Mouse (Mus musculus): Measurements from ENCODE around the gene Lmbr1l.

DNA sequence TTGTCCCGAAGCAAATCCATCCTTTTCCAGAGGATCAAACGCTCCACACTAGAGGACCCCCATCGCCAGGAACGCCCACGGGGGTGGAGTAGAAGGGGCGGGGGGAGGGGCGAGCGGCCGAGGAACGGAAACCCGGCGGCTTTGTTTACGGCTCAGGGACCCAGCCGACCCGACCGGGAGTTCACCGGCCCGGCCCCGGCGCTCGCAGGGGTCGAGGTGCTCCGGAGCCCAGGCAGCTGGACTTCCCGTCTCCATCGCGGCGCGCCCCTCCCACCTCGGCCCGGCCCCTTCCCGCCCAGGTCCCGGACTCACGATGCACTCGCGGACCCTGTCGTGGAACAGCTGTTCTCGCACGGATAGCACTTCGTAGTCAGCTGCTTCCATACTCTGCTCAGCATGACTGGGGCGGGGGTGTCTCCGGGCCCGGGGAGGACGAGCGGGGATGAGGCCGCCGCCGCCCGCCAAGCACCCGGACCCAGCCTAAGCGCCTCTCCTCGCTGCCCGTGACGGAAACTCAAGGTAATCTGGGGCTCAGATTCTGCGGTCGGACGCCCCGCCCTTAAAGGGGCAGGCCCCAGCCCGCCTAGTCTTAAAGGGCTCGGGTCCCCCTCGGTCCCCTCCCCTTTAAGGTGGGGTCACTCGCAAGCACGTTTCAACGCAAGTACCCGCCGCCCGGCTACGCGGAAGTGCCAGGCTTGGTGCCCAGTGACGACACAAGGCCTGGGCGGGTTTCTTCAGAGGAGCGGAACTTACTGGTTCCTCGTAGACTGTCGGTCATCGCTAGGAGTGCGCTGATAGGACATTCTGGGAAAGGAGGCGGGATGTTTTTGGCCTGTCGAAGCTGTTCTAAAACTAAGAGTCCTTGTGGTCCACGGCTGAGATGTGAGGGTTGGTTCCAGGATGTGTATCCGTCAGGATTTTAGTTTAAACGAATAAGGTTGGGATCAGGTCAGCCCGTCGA lies at the start of gene Lmbr1l:
- peak; percentile 83 for TF ChIP-seq POLR2A (IDR thresholded peaks at IDR 0.05; ENCODE audit: insufficient read length, low read depth)
- no peak for TF ChIP-seq MAX (IDR thresholded peaks at IDR 0.05; ENCODE audit: low read depth)
- no peak for TF ChIP-seq TCF12 (IDR thresholded peaks at IDR 0.05; ENCODE audit: insufficient read depth, poor library complexity, severe bottlenecking)
- TF ChIP-seq USF1 (IDR thresholded peaks at IDR 0.05; ENCODE audit: low read depth), result no peak
- TF ChIP-seq TCF3 (IDR thresholded peaks at IDR 0.05; ENCODE audit: insufficient read length, low read depth), result peak; percentile 21
- TF ChIP-seq MYOG (IDR thresholded peaks at IDR 0.05; ENCODE audit: control insufficient read depth in 1 of 3, insufficient read depth in 1 of 3, insufficient read length in 2 of 3, low read depth in 2 of 3), result peak in 2 of 3 experiments; percentile 83 to 84
- peak; percentile 75 for TF ChIP-seq SRF (IDR thresholded peaks at IDR 0.05; ENCODE audit: control insufficient read depth, insufficient read length, low read depth)
- no peak for TF ChIP-seq CEBPB (IDR thresholded peaks at IDR 0.05; ENCODE audit: insufficient read depth, poor library complexity, severe bottlenecking)
- TF ChIP-seq E2F4 (IDR thresholded peaks at IDR 0.05; ENCODE audit: insufficient read depth), result no peak
- peak; percentile 91 for TF ChIP-seq POLR2AphosphoS2 (IDR thresholded peaks at IDR 0.05; ENCODE audit: insufficient read length, low read depth)
- no peak for TF ChIP-seq REST (IDR thresholded peaks at IDR 0.05; ENCODE audit: insufficient read depth, insufficient read length)
- TF ChIP-seq MYOD1 (IDR thresholded peaks at IDR 0.05; ENCODE audit: control insufficient read depth in 1 of 3, insufficient read length in 2 of 3, low read depth in 2 of 3), result peak in 2 of 3 experiments; percentile 83 to 88
